Mouse (Mus musculus) heart, embryonic 16.5 days (tissue): ENCODE results near the gene Arhgef18. TPM values are rescaled to one million over a fixed set of nuclear protein-coding genes. Genes with fewer than 3 reads are reported as not detected.
A peak's percentile ranks its signal among the peaks of the same experiment; 100 is the strongest.

Experiments
- ATAC-seq: fragments of 200-750 bp; cut with Nextera tagmentation; replicated peaks from 2 replicates; pipeline ENCODE4 v1.8.0; 2017; ENCODE audit warnings: moderate number of reproducible peaks; ENCODE audit not compliant: insufficient read depth, low FRiP score; ENCODE audit errors: extremely low read depth
- H3K27ac ChIP-seq: fragments of 300-500 bp; sonication (generic); 2 replicates; pipeline ENCODE4 v1.5.1; 2014; ENCODE audit warnings: mild to moderate bottlenecking, low read length, control low read depth, moderate library complexity
- H3K27me3 ChIP-seq: fragments of 300-500 bp; sonication (generic); 2 replicates; pipeline ENCODE4 v1.6.1; 2014; ENCODE audit warnings: low read length, mixed read lengths; ENCODE audit not compliant: control insufficient read depth, insufficient read depth
- H3K36me3 ChIP-seq: fragments of 300-500 bp; sonication (generic); 2 replicates; pipeline ENCODE4 v1.6.1; 2014; ENCODE audit not compliant: control insufficient read depth, insufficient read depth
- H3K4me1 ChIP-seq: fragments of 300-500 bp; sonication (generic); 2 replicates; pipeline ENCODE4 v1.6.1; 2014; ENCODE audit warnings: low read length, mixed read lengths; ENCODE audit not compliant: control insufficient read depth, insufficient read depth
- H3K4me2 ChIP-seq: fragments of 300-500 bp; sonication (generic); 2 replicates; pipeline ENCODE4 v1.6.1; 2014; ENCODE audit warnings: low read depth, mild to moderate bottlenecking, control low read depth, low read length
- H3K4me3 ChIP-seq: fragments of 300-500 bp; sonication (generic); 2 replicates; pipeline ENCODE4 v1.5.1; 2014; ENCODE audit warnings: mild to moderate bottlenecking, control low read depth, low read length
- H3K9ac ChIP-seq: fragments of 300-500 bp; sonication (generic); 2 replicates; pipeline ENCODE4 v1.6.1; 2014; ENCODE audit warnings: low read length, control low read depth
- H3K9me3 ChIP-seq: fragments of 300-500 bp; sonication (generic); replicated peaks from 2 replicates; pipeline ENCODE4 v1.6.1; 2016; ENCODE audit warnings: low read length; ENCODE audit not compliant: control insufficient read depth
- WGBS: fragments of 180-500 bp; shearing (Covaris S2); extraction: QIAGEN DNeasy Blood & Tissue Kit; methylation state at CpG from one replicate; pipeline ENCODE4 v1.1.7; 2014; 5-methylcytosine and 5-hydroxymethylcytosine counted together
- polyA plus RNA-seq: library from polyadenylated mRNA; unstranded; fragments of >200 nt; fragmentation: Nextera tagmentation; extraction: Ambion mirVana; gene quantifications from 2 replicates; pipeline ENCODE4 v1.2.1, GENCODE M21; 2015

The Arhgef18 gene
- polyA plus RNA-seq, 1 experiment from 2014 or later: 6.8 TPM

GRCm38 (mm10) chr8:3463248-3463647 lies 70.4 kb downstream of the Arhgef18 start:
- H3K9ac ChIP-seq: no peak overlapping the region
- 88% methylated on average over 2 of the region's 2 CpGs for WGBS
- no peak overlapping the region for H3K4me2 ChIP-seq
- H3K27me3 ChIP-seq: no peaks in the 10 kb centered on the region
- H3K4me3 ChIP-seq: no peak overlapping the region
- H3K9me3 ChIP-seq: no peaks in the 10 kb centered on the region
- no peaks in the 10 kb centered on the region for H3K36me3 ChIP-seq
- no peak for ATAC-seq
- peaks cover 4% of the 10 kb centered on the region for H3K4me1 ChIP-seq
- no peak overlapping the region for H3K27ac ChIP-seq

- H3K27me3 ChIP-seq: no peaks in the 10 kb centered on the region
- no peak overlapping the region for H3K9ac ChIP-seq
- H3K4me1 ChIP-seq: peaks cover 4% of the 10 kb centered on the region
- H3K4me3 ChIP-seq: no peak overlapping the region
- H3K4me2 ChIP-seq: no peak overlapping the region
- no peaks in the 10 kb centered on the region for H3K9me3 ChIP-seq
- WGBS: 61% methylated on average over 5 of the region's 5 CpGs
- H3K27ac ChIP-seq: no peak overlapping the region
- no peaks in the 10 kb centered on the region for H3K36me3 ChIP-seq
- ATAC-seq: no peak
Measured at GRCm38 (mm10) chr8:3464309-3464708, 71.5 kb downstream of the Arhgef18 start.

GRCm38 (mm10) chr8:3467006-3467885 lies 74.4 kb downstream of the Arhgef18 start, which contains the start of gene Pex11g:
Gene Pex11g (minus strand): TSS chr8:3467680.
- H3K27ac ChIP-seq: peak within 1 kb of the TSS; percentile 79

GRCm38 (mm10) chr8:3467886-3468545 lies 75.2 kb downstream of the Arhgef18 start:
- Histone ChIP-seq H3K4me1 (peaks cover 4% of the 10 kb centered on the region), H3K27me3 (no peaks in the 10 kb centered on the region), H3K9me3 (no peaks in the 10 kb centered on the region), H3K27ac (peak overlapping the region; percentile 79), H3K4me2 (peak overlapping the region; percentile 83), H3K9ac (peak overlapping the region; percentile 78), H3K4me3 (peak overlapping the region; percentile 71), H3K36me3 (no peaks in the 10 kb centered on the region)
- ATAC-seq: no peak
- WGBS: 53% methylated on average over 9 of the region's 9 CpGs

More at GRCm38 (mm10) chr8:3467006-3467885, 74.4 kb downstream of the Arhgef18 start, which contains the start of gene Pex11g:
- peak; percentile 94 for ATAC-seq
- no peaks in the 10 kb centered on the region for H3K9me3 ChIP-seq
- peak within 1 kb of the TSS; percentile 83 for H3K4me2 ChIP-seq
- no peaks in the 10 kb centered on the region for H3K36me3 ChIP-seq
- H3K9ac ChIP-seq: peak within 1 kb of the TSS; percentile 78
- peaks cover 4% of the 10 kb centered on the region for H3K4me1 ChIP-seq
- H3K4me3 ChIP-seq: peak within 1 kb of the TSS; percentile 71
- H3K27me3 ChIP-seq: no peaks in the 10 kb centered on the region
- WGBS: 6% methylated on average over 32 of the region's 32 CpGs

- H3K4me1 ChIP-seq: peaks cover 4% of the 10 kb centered on the region
- no peak for ATAC-seq
- H3K9ac ChIP-seq: no peak overlapping the region
- H3K9me3 ChIP-seq: no peaks in the 10 kb centered on the region
- no peak overlapping the region for H3K4me2 ChIP-seq
- no peaks in the 10 kb centered on the region for H3K27me3 ChIP-seq
- H3K4me3 ChIP-seq: no peak overlapping the region
- H3K27ac ChIP-seq: no peak overlapping the region
- WGBS: 100% methylated on average over 1 of the region's 1 CpGs
- no peaks in the 10 kb centered on the region for H3K36me3 ChIP-seq
Measured at GRCm38 (mm10) chr8:3468838-3469237, 76.0 kb downstream of the Arhgef18 start.

- Histone ChIP-seq H3K36me3 (no peaks in the 10 kb centered on the region), H3K9ac (no peak within 1 kb of the TSS), H3K27ac (no peak within 1 kb of the TSS), H3K9me3 (no peaks in the 10 kb centered on the region), H3K4me2 (no peak within 1 kb of the TSS), H3K4me1 (peaks cover 4% of the 10 kb centered on the region), H3K4me3 (no peak within 1 kb of the TSS), H3K27me3 (peaks cover 2% of the 10 kb centered on the region; the same call in 1 of the 2 replicates)
- ATAC-seq: no peak
Measured at GRCm38 (mm10) chr8:3470562-3470961, 77.8 kb downstream of the Arhgef18 start, which contains the start of gene Tex45. Gene Tex45 (plus strand): TSS chr8:3470862.

- Histone ChIP-seq H3K36me3 (no peaks in the 10 kb centered on the region), H3K9me3 (no peaks in the 10 kb centered on the region), H3K4me2 (peak overlapping the region; percentile 73), H3K4me1 (peaks cover 4% of the 10 kb centered on the region; the same call in 1 of the 2 replicates), H3K4me3 (peak overlapping the region; percentile 45), H3K9ac (peak overlapping the region; percentile 45), H3K27ac (no peak overlapping the region), H3K27me3 (peaks cover 4% of the 10 kb centered on the region; the same call in 1 of the 2 replicates)
- WGBS: 21% methylated on average over 37 of the region's 37 CpGs
- no peak for ATAC-seq
Measured at GRCm38 (mm10) chr8:3475715-3476429, 83.1 kb downstream of the Arhgef18 start.

- Histone ChIP-seq H3K27ac (no peak overlapping the region), H3K27me3 (peaks cover 6% of the 10 kb centered on the region; the same call in 1 of the 2 replicates), H3K4me2 (no peak overlapping the region), H3K9me3 (no peaks in the 10 kb centered on the region), H3K4me3 (no peak overlapping the region), H3K36me3 (no peaks in the 10 kb centered on the region), H3K4me1 (peaks cover 4% of the 10 kb centered on the region; the same call in 1 of the 2 replicates), H3K9ac (no peak overlapping the region)
- 55% methylated on average over 4 of the region's 4 CpGs for WGBS
- no peak for ATAC-seq
Measured at GRCm38 (mm10) chr8:3480221-3480785, 87.5 kb downstream of the Arhgef18 start.
